Mouse (Mus musculus) CH12.LX (cell line): ENCODE measurements around the gene Gpr157. TPM values are rescaled to one million over a fixed set of nuclear protein-coding genes. Genes with fewer than 3 reads are reported as not detected.

Experiments used
- DNase-seq: peaks from one replicate; pipeline ENCODE4 v3.0.0-alpha.2; 2013; ENCODE audit errors: extremely low read depth
- H3K27ac ChIP-seq: 2 replicates; pipeline ENCODE4 v1.5.1; 2012; ENCODE audit warnings: low read depth, mild to moderate bottlenecking, control low read depth, moderate library complexity; ENCODE audit not compliant: insufficient read depth
- H3K27me3 ChIP-seq: replicated peaks from 2 replicates; pipeline ENCODE3; 2012; ENCODE audit warnings: inconsistent platforms
- H3K36me3 ChIP-seq, 2 experiments: replicated peaks in 1 of 2; 2 replicates each; pipeline versions ENCODE3 to v1.6.1; 2012; ENCODE audit warnings: inconsistent platforms in 1 of 2, low read length in 1 of 2, mild to moderate bottlenecking in 1 of 2, mixed read lengths in 1 of 2, moderate library complexity in 1 of 2; ENCODE audit not compliant: control insufficient read depth in 1 of 2, insufficient read depth in 1 of 2
- H3K4me1 ChIP-seq, 2 experiments: 2 replicates each; pipeline ENCODE4 v1.6.1; 2012; ENCODE audit warnings: inconsistent platforms in 1 of 2, moderate library complexity in 1 of 2; ENCODE audit not compliant: insufficient read depth in 2 of 2, control insufficient read depth in 1 of 2
- H3K4me2 ChIP-seq: 2 replicates; pipeline ENCODE4 v1.6.1; 2012; ENCODE audit warnings: low read depth, mild to moderate bottlenecking, control low read depth; ENCODE audit not compliant: poor library complexity, insufficient read depth, severe bottlenecking
- H3K4me3 ChIP-seq, 3 experiments: fragments of 150-350 bp in 1 of 3; sonication (generic) in 1 of 3; replicated peaks in 1 of 3; 2 replicates each; pipeline versions ENCODE3 to v1.5.1; 2011 to 2012; ENCODE audit warnings: low read depth in 2 of 3, low read length in 2 of 3, mild to moderate bottlenecking in 2 of 3, moderate library complexity in 2 of 3, control low read depth in 1 of 3, improper control_type of control experiment in 1 of 3, inconsistent platforms in 1 of 3, mixed read lengths in 1 of 3; ENCODE audit not compliant: poor library complexity in 1 of 3
- H3K79me2 ChIP-seq: replicated peaks from 2 replicates; pipeline ENCODE4 v1.6.1; 2012; ENCODE audit warnings: mild to moderate bottlenecking, moderate library complexity; ENCODE audit not compliant: control insufficient read depth, poor library complexity, insufficient read depth, severe bottlenecking; ENCODE audit errors: extremely low read depth
- H3K9ac ChIP-seq: 2 replicates; pipeline ENCODE4 v1.6.1; 2012; ENCODE audit warnings: low read depth, mild to moderate bottlenecking, control low read depth, moderate library complexity; ENCODE audit not compliant: insufficient read depth
- H3K9me3 ChIP-seq: replicated peaks from 2 replicates; pipeline ENCODE3; 2012; ENCODE audit warnings: low read length, inconsistent platforms, mixed read lengths
- CTCF ChIP-seq, 2 experiments: IDR thresholded peaks in 1 of 2; conservative IDR thresholded peaks in 1 of 2; 2 replicates each; pipeline ENCODE4 v1.5.1; 2011 to 2012; ENCODE audit warnings: low read depth in 2 of 2, low read length in 2 of 2, improper control_type of control experiment in 1 of 2, inconsistent platforms in 1 of 2, mild to moderate bottlenecking in 1 of 2, moderate library complexity in 1 of 2
- E2F4 ChIP-seq: IDR thresholded peaks from 2 replicates; pipeline ENCODE4 v1.6.1; 2011; ENCODE audit warnings: low read depth, low read length, improper control_type of control experiment; ENCODE audit not compliant: insufficient replicate concordance
- GABPA ChIP-seq: IDR thresholded peaks from 2 replicates; pipeline ENCODE4 v1.6.1; 2012; ENCODE audit warnings: low read depth, low read length, improper control_type of control experiment, inconsistent platforms; ENCODE audit not compliant: insufficient replicate concordance
- IRF4 ChIP-seq: IDR thresholded peaks from 2 replicates; pipeline ENCODE4 v1.6.1; 2014; ENCODE audit warnings: low read depth, mild to moderate bottlenecking, inconsistent platforms, low read length, improper control_type of control experiment
- MEF2A ChIP-seq: IDR thresholded peaks from 2 replicates; pipeline ENCODE4 v1.6.1; 2014; ENCODE audit warnings: low read depth, mild to moderate bottlenecking, inconsistent platforms, low read length, improper control_type of control experiment, borderline replicate concordance
- MXI1 ChIP-seq: IDR thresholded peaks from 2 replicates; pipeline ENCODE4 v1.6.1; 2011; ENCODE audit warnings: mild to moderate bottlenecking, low read depth, low read length, improper control_type of control experiment
- MYC ChIP-seq: IDR thresholded peaks from 2 replicates; pipeline ENCODE4 v1.6.1; 2011; ENCODE audit warnings: low read depth, mild to moderate bottlenecking, improper control_type of control experiment, low read length
- SMC3 ChIP-seq: IDR thresholded peaks from 2 replicates; pipeline ENCODE4 v1.6.1; 2011; ENCODE audit warnings: low read depth, low read length, improper control_type of control experiment
- TBP ChIP-seq: conservative IDR thresholded peaks from 2 replicates; pipeline ENCODE4 v1.6.1; 2011; ENCODE audit warnings: low read depth, low read length, improper control_type of control experiment
- UBTF ChIP-seq: IDR thresholded peaks from 2 replicates; pipeline ENCODE4 v1.6.1; 2012; ENCODE audit warnings: low read depth, mild to moderate bottlenecking, inconsistent platforms, low read length, improper control_type of control experiment, moderate library complexity
- dilution Hi-C: fragments of 300-500 bp; cut with MboI; formaldehyde crosslinking; loops from 2 replicates; pipeline ENCODE4 v1.14.3; 2020; ENCODE audit warnings: low sequenced_read_pairs; ENCODE audit not compliant: extremely low pct_unique_long_range_greater_than_20kb, extremely low pct_ligation_motif_present
- in situ Hi-C: fragments of 300-500 bp; cut with MboI; formaldehyde crosslinking; loops from 3 replicates; pipeline ENCODE4 v1.14.3; 2019; ENCODE audit warnings: low sequenced_read_pairs, low pct_ligation_motif_present, low pct_unique_long_range_greater_than_20kb, mixed read lengths
- polyA plus RNA-seq: library from polyadenylated mRNA; unstranded; fragments of >175 nt; gene quantifications from 2 replicates; pipeline ENCODE4 v1.2.1, GENCODE M21; 2012; ENCODE audit warnings: low read depth; ENCODE audit not compliant: insufficient read length
- total RNA-seq, 2 experiments: library from RNA; depleted of rRNA; stranded (reverse); fragments of 300-350 nt in 1 of 2; fragments of >200 nt in 1 of 2; gene quantifications; 2 replicates each; pipeline ENCODE4 v1.2.3; 2012 to 2014

Gene Gpr157
- total and polyA plus RNA-seq, 3 experiments: 2.6 to 3.5 (median 2.8) TPM

- Histone ChIP-seq H3K9ac (no peak overlapping the region), H3K27me3 (no peaks in the 10 kb centered on the region), H3K4me1 (peaks cover 11 to 37% of the 10 kb centered on the region in 2 experiments), H3K27ac (no peak overlapping the region), H3K9me3 (peaks cover 2% of the 10 kb centered on the region), H3K4me2 (no peak overlapping the region), H3K79me2 (no peaks in the 10 kb centered on the region), H3K36me3 (no peaks in the 10 kb centered on the region), H3K4me3 (no peak overlapping the region)
- peak; percentile 19 to 40; a peak in 2 of 4 replicates for TF ChIP-seq CTCF (conservative IDR thresholded peaks at IDR 0.05 in 1 of 2, IDR thresholded peaks at IDR 0.05 in 1 of 2; ENCODE audit: low read depth in 2 of 2, low read length in 2 of 2)
- TF ChIP-seq SMC3: no peak
- TF ChIP-seq MYC: no peak
- TF ChIP-seq E2F4: no peak
- no peak for TF ChIP-seq IRF4
- in situ Hi-C loops: no loop called here
- dilution Hi-C loops: no loop called here
- no peak for DNase-seq
Observed at GRCm38 (mm10) chr4:150117311-150117710, 30.1 kb downstream of the Gpr157 start.

GRCm38 (mm10) chr4:150118163-150118562, 31.0 kb downstream of the Gpr157 start:
- no peak overlapping the region for H3K27ac ChIP-seq
- no peak overlapping the region for H3K4me3 ChIP-seq
- no peaks in the 10 kb centered on the region for H3K79me2 ChIP-seq
- H3K4me1 ChIP-seq: peaks cover 11 to 36% of the 10 kb centered on the region in 2 experiments
- no peak overlapping the region for H3K9ac ChIP-seq
- peaks cover 2% of the 10 kb centered on the region for H3K9me3 ChIP-seq
- in situ Hi-C loops: no loop called here
- no peaks in the 10 kb centered on the region for H3K36me3 ChIP-seq
- no peak for DNase-seq
- dilution Hi-C loops: no loop called here
- no peaks in the 10 kb centered on the region for H3K27me3 ChIP-seq
- TF ChIP-seq GABPA (no peak), CTCF (conservative IDR thresholded peaks at IDR 0.05 in 1 of 2, IDR thresholded peaks at IDR 0.05 in 1 of 2; ENCODE audit: low read depth in 2 of 2, low read length in 2 of 2) (peak; percentile 12 to 37; a peak in 2 of 4 replicates), MXI1 (no peak), TBP (no peak), UBTF (no peak)
- no peak overlapping the region for H3K4me2 ChIP-seq

- Histone ChIP-seq H3K4me1 (peaks cover 11 to 38% of the 10 kb centered on the region in 2 experiments), H3K9ac (no peak within 1 kb of the TSS), H3K79me2 (no peaks in the 10 kb centered on the region), H3K4me2 (peak within 1 kb of the TSS; percentile 3; the same call in 1 of the 2 replicates), H3K4me3 (no peak within 1 kb of the TSS), H3K27ac (peak within 1 kb of the TSS; percentile 54; the same call in 1 of the 2 replicates), H3K36me3 (no peaks in the 10 kb centered on the region), H3K27me3 (no peaks in the 10 kb centered on the region), H3K9me3 (peaks cover 2% of the 10 kb centered on the region)
- TF ChIP-seq MXI1 (no peak), MEF2A (no peak)
- DNase-seq: no peak
- in situ Hi-C loops (no loop called here), dilution Hi-C loops (no loop called here)
Observed at GRCm38 (mm10) chr4:150119055-150119454, 31.9 kb downstream of the Gpr157 start, which contains the start of gene Slc2a5. Slc2a5 (plus strand) TSS chr4:150119283.
